Mouse (Mus musculus) heart, adult 2 months (tissue): ENCODE measurements around the gene Nfkbie. TPM values are rescaled to one million over a fixed set of nuclear protein-coding genes. Genes with fewer than 3 reads are reported as not detected.
A peak's percentile ranks its signal among the peaks of the same experiment; 100 is the strongest.

Source experiments
- DNase-seq, 2 experiments: peaks; one replicate each; pipeline ENCODE4 v3.0.0; 2021
- H3K27ac ChIP-seq: fragments of 200-600 bp; 2 replicates; pipeline ENCODE4 v1.8.1; 2022
- H3K27me3 ChIP-seq: fragments of 200-500 bp; 2 replicates; pipeline ENCODE4 v1.6.1; 2012; ENCODE audit warnings: mild to moderate bottlenecking, low read length, inconsistent platforms, mixed read lengths; ENCODE audit not compliant: control insufficient read depth, insufficient read depth
- H3K36me3 ChIP-seq: fragments of 200-500 bp; 2 replicates; pipeline ENCODE4 v1.6.1; 2012; ENCODE audit warnings: low read length, inconsistent platforms; ENCODE audit not compliant: control insufficient read depth, insufficient read depth
- H3K4me1 ChIP-seq: fragments of 200-500 bp; 2 replicates; pipeline ENCODE4 v1.6.1; 2011; ENCODE audit warnings: low read length; ENCODE audit not compliant: control insufficient read depth, insufficient read depth
- H3K4me3 ChIP-seq: fragments of 200-600 bp; 2 replicates; pipeline ENCODE4 v1.8.1; 2022
- H3K79me2 ChIP-seq: fragments of 200-500 bp; replicated peaks from 2 replicates; pipeline ENCODE4 v1.6.1; 2012; ENCODE audit warnings: mild to moderate bottlenecking, inconsistent platforms, low read length, moderate library complexity, mixed read lengths; ENCODE audit not compliant: control insufficient read depth, insufficient read depth
- H3K9ac ChIP-seq: fragments of 200-500 bp; 2 replicates; pipeline ENCODE4 v1.6.1; 2012; ENCODE audit warnings: low read depth, mild to moderate bottlenecking, control low read depth, inconsistent platforms, low read length, mixed read lengths
- CTCF ChIP-seq: fragments of 200-600 bp; IDR thresholded peaks from 2 replicates; pipeline ENCODE4 v1.8.1; 2022; ENCODE audit warnings: antibody characterized with exemption, mild to moderate bottlenecking, moderate library complexity
- EP300 ChIP-seq: fragments of 200-500 bp; IDR thresholded peaks from 2 replicates; pipeline ENCODE4 v1.6.1; 2011; ENCODE audit warnings: low read depth, low read length, control low read depth; ENCODE audit not compliant: insufficient read depth
- POLR2A ChIP-seq: fragments of 200-500 bp; IDR thresholded peaks from 2 replicates; pipeline ENCODE4 v1.6.1; 2011; ENCODE audit warnings: mild to moderate bottlenecking, low read depth, low read length, control low read depth; ENCODE audit not compliant: insufficient read depth
- WGBS: fragments of 180-500 bp; shearing (Covaris S2); methylation state at CpG from one replicate; pipeline ENCODE4 v1.1.7; 2018; 5-methylcytosine and 5-hydroxymethylcytosine counted together
- intact Hi-C: fragments of 180-260 bp; cut with DNase I; formaldehyde crosslinking; loops from one replicate; pipeline ENCODE4 v1.15.1; 2025
- polyA plus RNA-seq: library from polyadenylated mRNA; depleted of rRNA; stranded (reverse); fragments of >200 nt; gene quantifications from 2 replicates; pipeline ENCODE4 v1.2.3, GENCODE M21; 2012; rRNA removed
- total RNA-seq, 2 experiments: library from RNA; stranded (reverse); gene quantifications; 2 replicates each; pipeline ENCODE4 v1.2.3; 2021

Gene Nfkbie
- total and polyA plus RNA-seq, 3 experiments: 1.1 to 2.2 (median 1.1) TPM

DNA sequence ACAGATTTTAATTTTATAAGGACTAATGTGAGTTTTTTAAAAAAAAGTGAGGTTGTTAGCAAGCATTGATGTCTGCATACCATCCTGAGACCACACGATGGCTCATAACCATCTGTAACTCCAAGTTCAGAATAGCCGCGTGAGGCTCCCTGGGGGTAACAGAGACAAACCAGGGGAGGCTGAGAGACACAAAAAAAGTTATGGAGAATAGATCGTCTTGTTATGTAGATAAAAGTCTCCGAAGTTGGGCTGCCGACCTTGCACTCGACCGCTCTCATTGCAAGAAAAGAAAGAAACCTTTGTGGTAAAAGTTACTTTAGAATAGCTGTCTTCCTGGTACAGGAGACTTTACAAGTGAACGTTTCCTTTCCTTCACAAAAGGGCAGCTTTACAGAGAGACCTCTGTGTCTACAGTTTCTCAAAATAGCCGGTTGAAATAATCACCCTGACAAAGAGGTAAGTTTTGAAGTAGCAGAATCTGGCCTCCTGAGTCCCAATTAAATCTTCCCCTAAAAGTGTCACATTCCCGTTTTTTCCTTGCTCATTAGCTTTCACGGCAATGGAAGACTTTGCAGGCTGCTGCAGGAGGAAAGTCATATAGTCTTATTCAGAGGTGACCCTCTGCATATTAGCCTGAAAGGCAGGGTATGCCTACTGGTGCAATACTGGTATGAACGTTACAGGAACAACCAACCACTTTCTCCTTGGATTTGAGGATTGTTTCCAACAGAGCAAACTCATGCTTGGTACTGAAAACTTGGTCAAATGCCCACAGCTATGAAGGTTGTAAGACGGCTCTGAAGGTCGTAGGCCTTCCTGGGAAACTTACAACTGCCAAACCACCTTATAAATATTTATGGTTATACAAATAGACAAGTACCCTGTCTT, 51.7 kb downstream of the Nfkbie start:
- Histone ChIP-seq H3K36me3 (peaks cover 2% of the 10 kb centered on the region; the same call in 1 of the 2 replicates), H3K27me3 (no peaks in the 10 kb centered on the region), H3K4me3 (no peak overlapping the region), H3K4me1 (peaks cover 9% of the 10 kb centered on the region), H3K27ac (no peak overlapping the region), H3K79me2 (no peaks in the 10 kb centered on the region), H3K9ac (no peak overlapping the region)
- no peak for DNase-seq
- WGBS: 71% methylated on average over 15 of the region's 15 CpGs
- TF ChIP-seq EP300 (no peak), POLR2A (no peak), CTCF (no peak)
- intact Hi-C loops: no loop called here

- intact Hi-C loops: no loop called here
- Histone ChIP-seq H3K27me3 (no peaks in the 10 kb centered on the region), H3K79me2 (no peaks in the 10 kb centered on the region), H3K36me3 (peaks cover 2% of the 10 kb centered on the region; the same call in 1 of the 2 replicates), H3K9ac (no peak overlapping the region), H3K4me3 (no peak overlapping the region), H3K27ac (no peak overlapping the region), H3K4me1 (peaks cover 9% of the 10 kb centered on the region)
- no peak for DNase-seq
- no peak for TF ChIP-seq POLR2A
- 85% methylated on average over 4 of the region's 4 CpGs for WGBS
Observed at GRCm38 (mm10) chr17:45608396-45608795, 52.9 kb downstream of the Nfkbie start.

- intact Hi-C loops: no loop called here
- peak; percentile 57 to 70 for DNase-seq
- Histone ChIP-seq H3K36me3 (peaks cover 2% of the 10 kb centered on the region; the same call in 1 of the 2 replicates), H3K4me1 (peaks cover 9% of the 10 kb centered on the region), H3K27ac (peak overlapping the region; percentile 52), H3K79me2 (no peaks in the 10 kb centered on the region), H3K9ac (peak overlapping the region; percentile 50), H3K27me3 (no peaks in the 10 kb centered on the region), H3K4me3 (no peak overlapping the region)
- WGBS: 9% methylated on average over 5 of the region's 5 CpGs
- TF ChIP-seq POLR2A (no peak), CTCF (no peak), EP300 (no peak)
Observed at GRCm38 (mm10) chr17:45610144-45610866, 54.8 kb downstream of the Nfkbie start.

DNA sequence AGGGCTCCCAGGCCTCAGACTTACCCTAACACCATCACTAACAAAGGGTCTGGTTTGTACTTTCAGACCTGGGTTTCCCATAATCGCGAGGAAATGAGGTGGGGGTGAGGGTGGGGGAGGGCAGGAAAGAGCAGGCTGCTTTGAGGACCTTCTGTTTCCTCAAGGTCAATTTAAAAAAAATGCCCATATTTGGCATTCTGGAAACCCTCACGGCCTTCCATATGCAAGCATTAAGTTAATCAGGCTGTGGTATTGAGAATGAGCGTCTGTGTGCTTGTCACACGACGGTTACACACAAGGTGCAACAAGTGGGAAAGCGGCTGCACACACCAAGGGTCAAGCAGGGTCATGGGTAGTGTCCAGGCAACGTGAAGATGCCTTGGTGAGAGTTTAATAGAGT, 56.5 kb downstream of the Nfkbie start:
- Histone ChIP-seq H3K4me3 (no peak overlapping the region), H3K27me3 (no peaks in the 10 kb centered on the region), H3K27ac (no peak overlapping the region), H3K36me3 (peaks cover 2% of the 10 kb centered on the region; the same call in 1 of the 2 replicates), H3K4me1 (peaks cover 9% of the 10 kb centered on the region), H3K79me2 (no peaks in the 10 kb centered on the region), H3K9ac (no peak overlapping the region)
- 58% methylated on average over 8 of the region's 8 CpGs for WGBS
- DNase-seq: no peak
- intact Hi-C loops: no loop called here
- no peak for TF ChIP-seq EP300
- no peak for TF ChIP-seq CTCF
- no peak for TF ChIP-seq POLR2A

Other genes starting within 250 kb of the Nfkbie start
- 10 to 100 TPM; 39.4 to 40.5 TPM for gene Cdc5l, start 122.0 kb upstream of the Nfkbie start, total RNA-seq
- gene Cdc5l, start 122.0 kb upstream of the Nfkbie start, polyA plus RNA-seq: 7.3 and 14.3 TPM in 2 replicates
- gene Spats1, start 80.3 kb upstream of the Nfkbie start, total RNA-seq: under 1 TPM in 1 of 2 experiments, not detected in 1; 0.16 TPM
- gene Spats1, start 80.3 kb upstream of the Nfkbie start, polyA plus RNA-seq: 0.38 TPM in 1 of 2 replicates, not detected in the other
- 10 to 100 TPM; 17.2 to 18.4 TPM for gene Aars2, start 48.9 kb upstream of the Nfkbie start, total RNA-seq
- 17.6 and 18.2 TPM in 2 replicates for gene Aars2, start 48.9 kb upstream of the Nfkbie start, polyA plus RNA-seq
- not detected for gene Tcte1, start 32.3 kb upstream of the Nfkbie start, total RNA-seq
- gene Tcte1, start 32.3 kb upstream of the Nfkbie start, polyA plus RNA-seq: 0.09 and 0.90 TPM in 2 replicates
- under 1 TPM in 1 of 2 experiments, not detected in 1; 0.07 TPM for gene Tmem151b, start 6.0 kb upstream of the Nfkbie start, total RNA-seq
- gene Tmem151b, start 6.0 kb upstream of the Nfkbie start, polyA plus RNA-seq: 0.04 and 0.06 TPM in 2 replicates
- 10 to 100 TPM; 23.4 to 24.0 TPM for gene Slc35b2, start 8.2 kb downstream of the Nfkbie start, total RNA-seq
- 45.1 and 49.2 TPM in 2 replicates for gene Slc35b2, start 8.2 kb downstream of the Nfkbie start, polyA plus RNA-seq
- gene Hsp90ab1, start 17.6 kb downstream of the Nfkbie start, total RNA-seq: 1,000 to 10,000 TPM; 1,183 to 1,319 TPM
- gene Hsp90ab1, start 17.6 kb downstream of the Nfkbie start, polyA plus RNA-seq: 464 and 736 TPM in 2 replicates
- gene Slc29a1, start 43.9 kb downstream of the Nfkbie start, total RNA-seq: 10 to 100 TPM; 80.3 to 84.6 TPM
- 160 and 184 TPM in 2 replicates for gene Slc29a1, start 43.9 kb downstream of the Nfkbie start, polyA plus RNA-seq
- not detected for gene Mymx, start 46.4 kb downstream of the Nfkbie start, total RNA-seq
- gene Mymx, start 46.4 kb downstream of the Nfkbie start, polyA plus RNA-seq: not detected in 2 replicates
- under 1 TPM in 1 of 2 experiments, not detected in 1; 0.59 TPM for gene Capn11, start 103.6 kb downstream of the Nfkbie start, total RNA-seq
- not detected in 2 replicates for gene Capn11, start 103.6 kb downstream of the Nfkbie start, polyA plus RNA-seq
- gene Mrpl14, start 130.6 kb downstream of the Nfkbie start, total RNA-seq: 100 to 1,000 TPM; 149 to 161 TPM
- 133 and 170 TPM in 2 replicates for gene Mrpl14, start 130.6 kb downstream of the Nfkbie start, polyA plus RNA-seq
- 10 to 100 TPM; 81.8 to 90.1 TPM for gene Tmem63b, start 131.2 kb downstream of the Nfkbie start, total RNA-seq
- gene Tmem63b, start 131.2 kb downstream of the Nfkbie start, polyA plus RNA-seq: 122 and 154 TPM in 2 replicates
- under 1 TPM in 1 of 2 experiments, not detected in 1; 0.66 TPM for gene 1600014C23Rik, start 178.1 kb downstream of the Nfkbie start, total RNA-seq
- gene 1600014C23Rik, start 178.1 kb downstream of the Nfkbie start, polyA plus RNA-seq: 0.88 TPM in 1 of 2 replicates, not detected in the other